Mouse (Mus musculus) lung, postnatal 0 days (tissue): Measurements from ENCODE around the gene Thrb.

Source experiments
- CTCF ChIP-seq: IDR thresholded peaks from 2 replicates; pipeline ENCODE4 v1.5.1; 2016; ENCODE audit warnings: antibody characterized with exemption, mild to moderate bottlenecking
- EP300 ChIP-seq: IDR thresholded peaks from 2 replicates; pipeline ENCODE4 v1.6.1; 2016; ENCODE audit warnings: antibody characterized with exemption, mild to moderate bottlenecking, control low read depth

GRCm38 (mm10) chr14:17983839-17984238 lies 323.8 kb downstream of the Thrb start:
- TF ChIP-seq EP300 (no peak), CTCF (no peak)
